Mouse (Mus musculus) spleen, adult 2 months (tissue): ENCODE results near the gene Gm5640.
"Not testable (repeated sequence)": the region's sequence is repeated elsewhere in the genome, so short reads cannot be mapped to it uniquely, and the experiment has no call there.

Experiments
- CTCF ChIP-seq: fragments of 200-500 bp; IDR thresholded peaks from 2 replicates; pipeline ENCODE4 v1.5.1; 2011; ENCODE audit warnings: mild to moderate bottlenecking, inconsistent platforms; ENCODE audit not compliant: insufficient read depth, insufficient read length, insufficient replicate concordance; ENCODE audit errors: extremely low read depth
- POLR2A ChIP-seq: fragments of 200-500 bp; IDR thresholded peaks from 2 replicates; pipeline ENCODE4 v1.6.1; 2011; ENCODE audit warnings: low read depth, low read length, inconsistent platforms

GRCm38 (mm10) chrX:74645466-74646323 is at the start of gene Gm5640:
- TF ChIP-seq POLR2A, CTCF: not testable (repeated sequence)
